Mouse (Mus musculus): ENCODE data around the gene Smok3b.

The Smok3b gene

DNA sequence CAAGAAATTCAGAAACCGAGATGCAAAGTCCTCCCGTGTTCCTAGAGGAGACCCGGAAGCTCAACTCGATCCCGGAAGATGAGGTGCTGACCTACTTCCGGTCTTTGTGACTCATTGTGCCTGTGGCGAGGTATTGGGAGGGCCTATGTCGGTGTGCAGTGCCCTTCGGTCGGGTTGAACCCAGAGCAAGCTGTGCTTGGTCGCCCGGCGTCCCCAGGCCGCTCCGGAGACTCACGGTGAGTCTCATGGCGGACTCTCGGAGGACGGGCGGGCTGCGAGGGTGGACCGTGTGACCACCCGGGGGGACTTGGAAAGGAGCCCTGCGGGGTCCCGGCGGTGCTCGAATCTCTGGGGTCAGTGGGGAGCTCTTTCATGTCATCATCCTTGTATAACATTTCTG is 63.8 kb downstream of the Smok3b start, which contains the start of gene Zkscan1:
Zkscan1 (plus strand) TSS at position 89 of the 400 bp plus-strand sequence.
- CTCF ChIA-PET, result interaction anchor here (0.6 to 1.1 kb wide), 2 partner anchors 33 to 59 kb away, joined by 3 read pairs; no protein-coding TSS in a partner anchor

GRCm38 (mm10) chr5:138085421-138085911 is 64.2 kb downstream of the Smok3b start:
- CTCF ChIA-PET, result interaction anchor here (0.6 to 1.1 kb wide), 2 partner anchors 32 to 59 kb away, joined by 3 read pairs; no protein-coding TSS in a partner anchor

- CTCF ChIA-PET, result no interaction called here
These were observed 65.6 kb downstream of the Smok3b start for GRCm38 (mm10) chr5:138086842-138087241.

- CTCF ChIA-PET, result interaction anchor here (0.6 kb wide), 1 partner anchor 10 kb away, joined by 4 read pairs; no protein-coding TSS in a partner anchor
These were observed 67.1 kb downstream of the Smok3b start for GRCm38 (mm10) chr5:138088366-138088765.

DNA sequence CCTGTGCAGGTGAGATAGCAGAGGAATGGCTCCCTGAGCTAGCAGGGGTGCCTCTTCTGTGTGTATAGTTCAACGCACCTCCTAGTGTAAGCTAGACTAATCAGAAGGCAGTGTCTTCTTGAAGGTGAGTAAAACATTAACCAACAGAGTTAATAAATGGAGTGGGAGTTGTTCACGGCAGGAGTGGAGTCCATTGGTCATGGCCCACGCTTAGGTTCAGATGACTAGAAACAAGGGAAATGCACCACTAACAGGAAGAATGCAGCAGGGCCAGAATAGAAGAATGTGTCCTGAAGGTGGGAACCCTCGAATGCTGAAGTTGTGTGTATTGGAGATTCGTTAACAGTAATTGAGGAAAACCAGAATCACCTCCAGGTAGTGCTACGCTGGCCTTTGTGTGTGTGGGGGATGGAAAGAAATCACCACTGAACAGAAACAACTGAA is 67.9 kb downstream of the Smok3b start:
- CTCF ChIA-PET, result no interaction called here

DNA sequence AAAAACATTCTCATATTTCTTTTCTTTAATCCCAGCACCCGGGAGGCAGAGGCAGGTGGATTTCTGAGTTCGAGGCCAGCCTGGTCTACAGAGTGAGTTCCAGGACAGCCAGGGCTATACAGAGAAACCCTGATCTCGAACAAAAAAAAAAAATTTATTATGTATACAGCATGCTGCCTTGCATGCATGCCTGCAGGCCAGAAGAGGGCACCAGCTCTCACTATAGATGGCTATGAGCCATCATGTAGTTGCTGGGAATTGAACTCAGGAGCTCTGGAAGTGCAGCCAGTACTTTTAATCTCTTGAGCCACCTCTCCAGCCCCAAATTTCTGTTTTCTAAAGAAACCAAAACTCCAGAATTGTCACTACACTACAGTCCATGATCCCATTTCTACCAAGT is 69.0 kb downstream of the Smok3b start:
- CTCF ChIA-PET, result no interaction called here

GRCm38 (mm10) chr5:138090737-138091136 is 69.5 kb downstream of the Smok3b start:
- CTCF ChIA-PET, result no interaction called here

- CTCF ChIA-PET, result no interaction called here
These were observed 71.5 kb downstream of the Smok3b start for GRCm38 (mm10) chr5:138092771-138093170.

GRCm38 (mm10) chr5:138094474-138094873 is 73.2 kb downstream of the Smok3b start:
- CTCF ChIA-PET, result no interaction called here

Measured in spleen, embryonic (tissue).